Mouse (Mus musculus) bone marrow macrophage, adult 2 months (primary cell): ENCODE data around the gene Phykpl.

Source experiments
- CTCF ChIP-seq: IDR thresholded peaks from 2 replicates; pipeline ENCODE4 v1.5.1; 2012; ENCODE audit warnings: low read depth, mild to moderate bottlenecking, low read length, moderate library complexity
- POLR2A ChIP-seq: IDR thresholded peaks from 2 replicates; pipeline ENCODE4 v1.6.1; 2012; ENCODE audit warnings: mild to moderate bottlenecking, low read depth, low read length, borderline replicate concordance

- no peak for TF ChIP-seq POLR2A
- TF ChIP-seq CTCF, result no peak
Measured at GRCm38 (mm10) chr11:51622971-51623491, 38.5 kb downstream of the Phykpl start.
